Mouse (Mus musculus) heart, postnatal 0 days (tissue): ENCODE data around the gene Rbms1.

ENCODE experiments used
- CTCF ChIP-seq: IDR thresholded peaks from 2 replicates; pipeline ENCODE4 v1.5.1; 2016; ENCODE audit warnings: antibody characterized with exemption, control low read depth, low read depth
- EP300 ChIP-seq: IDR thresholded peaks from 2 replicates; pipeline ENCODE4 v1.6.1; 2016; ENCODE audit warnings: antibody characterized with exemption, low read depth

GRCm38 (mm10) chr2:60786289-60786688 is 176.7 kb downstream of the Rbms1 start:
- TF ChIP-seq CTCF = no peak
- no peak for TF ChIP-seq EP300
